Mouse (Mus musculus): ENCODE measurements at regions not wholly inside any gene's neighbourhood (a gene's known extent, or its start where the extent isn't known, plus 50 kb on each side); places are given as distances from the start of the nearest gene placed in this dataset.
A peak's percentile ranks its signal among the peaks of the same experiment; 100 is the strongest.

DNA sequence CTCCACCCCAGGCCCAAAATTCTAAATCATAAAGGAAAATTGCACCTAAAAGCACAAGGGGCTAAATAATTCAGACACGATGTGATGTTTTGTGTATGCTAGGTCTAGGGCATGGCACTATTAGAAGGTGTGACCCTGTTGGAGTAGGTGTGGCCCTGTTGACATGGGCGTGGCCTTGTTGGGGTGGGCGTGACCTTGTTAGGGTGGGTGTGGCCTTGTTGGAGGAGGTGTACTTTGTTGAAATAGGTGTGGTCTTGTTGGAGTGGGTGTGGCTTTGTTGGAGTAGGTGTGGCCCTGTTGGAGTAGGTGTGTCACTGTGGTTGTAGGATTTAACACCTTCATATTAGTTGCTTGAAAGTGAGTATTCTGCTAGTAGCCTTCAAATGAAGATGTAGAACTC lies 114.1 kb downstream of the Cryba4 start:
- Histone ChIP-seq H3K4me2 (no peak overlapping the region), H3K27me3 (replicated peaks; ENCODE audit: control insufficient read depth, insufficient read depth, low read length) (no peaks in the 10 kb centered on the region)
- 65% methylated on average over 3 of the region's 3 CpGs for WGBS

DNA sequence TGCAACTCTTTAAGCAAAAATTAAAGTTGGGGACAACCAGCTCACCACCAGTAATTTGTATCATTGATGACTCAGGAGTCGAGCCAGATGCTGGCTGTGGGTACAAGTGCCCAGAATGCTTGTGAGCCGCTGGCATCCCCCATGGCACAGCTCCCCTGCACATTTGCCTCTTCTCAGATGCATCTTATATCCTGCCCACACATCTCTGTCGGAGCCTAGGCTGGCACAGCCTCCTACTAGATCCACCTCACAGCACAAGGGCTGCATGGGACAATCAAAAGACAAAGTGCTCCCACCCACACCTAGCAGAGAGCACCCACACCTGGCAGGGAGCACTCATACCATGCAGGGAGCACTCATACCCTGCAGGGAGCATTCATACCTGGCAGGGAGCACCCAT lies 109.6 kb downstream of the Cryba4 start:
- H3K4me1 ChIP-seq (replicated peaks; ENCODE audit: control insufficient read depth, insufficient read depth, low read length), result no peaks in the 10 kb centered on the region
- H3K4me2 ChIP-seq, result no peak overlapping the region
- no peaks in the 10 kb centered on the region for H3K27me3 ChIP-seq (replicated peaks; ENCODE audit: control insufficient read depth, insufficient read depth, low read length)
- WGBS, result 74% methylated on average over 3 of the region's 3 CpGs
- H3K9ac ChIP-seq (ENCODE audit: low read depth, low read length), result no peak overlapping the region
- H3K4me3 ChIP-seq (ENCODE audit: low read depth, low read length), result no peak overlapping the region
- no peak for DNase-seq (ENCODE audit: low spot score)
- H3K27ac ChIP-seq (ENCODE audit: low read depth, low read length), result no peak overlapping the region
- H3K36me3 ChIP-seq (ENCODE audit: control insufficient read depth, insufficient read depth, low read length), result no peaks in the 10 kb centered on the region
- H3K9me3 ChIP-seq (ENCODE audit: control insufficient read depth, low read length), result no peaks in the 10 kb centered on the region
- ATAC-seq (replicated peaks; ENCODE audit: low FRiP score), result no peak

More for the DNA sequence above, 114.1 kb downstream of the Cryba4 start:
- Histone ChIP-seq H3K9me3 (ENCODE audit: control insufficient read depth, low read length) (no peaks in the 10 kb centered on the region), H3K36me3 (ENCODE audit: control insufficient read depth, insufficient read depth, low read length) (no peaks in the 10 kb centered on the region), H3K4me3 (ENCODE audit: low read depth, low read length) (no peak overlapping the region), H3K4me1 (replicated peaks; ENCODE audit: control insufficient read depth, insufficient read depth, low read length) (no peaks in the 10 kb centered on the region), H3K9ac (ENCODE audit: low read depth, low read length) (no peak overlapping the region), H3K27ac (ENCODE audit: low read depth, low read length) (no peak overlapping the region)
- ATAC-seq (replicated peaks; ENCODE audit: low FRiP score) (no peak), DNase-seq (ENCODE audit: low spot score) (no peak)

- no peaks in the 10 kb centered on the region for H3K36me3 ChIP-seq (ENCODE audit: control insufficient read depth, insufficient read depth, low read length)
- H3K27ac ChIP-seq (ENCODE audit: low read depth, low read length), result no peak overlapping the region
- no peak overlapping the region for H3K4me2 ChIP-seq
- DNase-seq (ENCODE audit: low spot score) (no peak), ATAC-seq (replicated peaks; ENCODE audit: low FRiP score) (no peak)
- H3K4me1 ChIP-seq (replicated peaks; ENCODE audit: control insufficient read depth, insufficient read depth, low read length), result no peaks in the 10 kb centered on the region
- no peak overlapping the region for H3K4me3 ChIP-seq (ENCODE audit: low read depth, low read length)
- H3K27me3 ChIP-seq (replicated peaks; ENCODE audit: control insufficient read depth, insufficient read depth, low read length), result no peaks in the 10 kb centered on the region
- H3K9ac ChIP-seq (ENCODE audit: low read depth, low read length), result no peak overlapping the region
- WGBS, result 84% methylated on average over 16 of the region's 16 CpGs
- no peaks in the 10 kb centered on the region for H3K9me3 ChIP-seq (ENCODE audit: control insufficient read depth, low read length)
These were observed 108.2 kb downstream of the Cryba4 start for GRCm38 (mm10) chr5:112143993-112144621.

GRCm38 (mm10) chr5:112153675-112154085 lies 98.6 kb downstream of the Cryba4 start:
- 3% methylated on average over 39 of the region's 39 CpGs for WGBS
- Histone ChIP-seq H3K9ac (ENCODE audit: low read depth, low read length) (no peak overlapping the region), H3K4me3 (ENCODE audit: low read depth, low read length) (peak overlapping the region; percentile 19; the same call in 1 of the 2 replicates)

GRCm38 (mm10) chr5:112154650-112155049 lies 97.7 kb downstream of the Cryba4 start:
- H3K36me3 ChIP-seq (ENCODE audit: control insufficient read depth, insufficient read depth, low read length), result no peaks in the 10 kb centered on the region
- no peaks in the 10 kb centered on the region for H3K9me3 ChIP-seq (ENCODE audit: control insufficient read depth, low read length)
- H3K9ac ChIP-seq (ENCODE audit: low read depth, low read length), result no peak overlapping the region
- no peak for DNase-seq (ENCODE audit: low spot score)
- no peak for ATAC-seq (replicated peaks; ENCODE audit: low FRiP score)
- 63% methylated on average over 4 of the region's 4 CpGs for WGBS
- no peaks in the 10 kb centered on the region for H3K4me1 ChIP-seq (replicated peaks; ENCODE audit: control insufficient read depth, insufficient read depth, low read length)
- H3K4me3 ChIP-seq (ENCODE audit: low read depth, low read length), result no peak overlapping the region
- H3K4me2 ChIP-seq, result no peak overlapping the region
- H3K27me3 ChIP-seq (replicated peaks; ENCODE audit: control insufficient read depth, insufficient read depth, low read length), result peaks cover 15% of the 10 kb centered on the region
- no peak overlapping the region for H3K27ac ChIP-seq (ENCODE audit: low read depth, low read length)

More at GRCm38 (mm10) chr5:112153675-112154085, 98.6 kb downstream of the Cryba4 start:
- Histone ChIP-seq H3K27ac (ENCODE audit: low read depth, low read length) (no peak overlapping the region), H3K27me3 (replicated peaks; ENCODE audit: control insufficient read depth, insufficient read depth, low read length) (peaks cover 15% of the 10 kb centered on the region), H3K4me2 (peak overlapping the region; percentile 36), H3K4me1 (replicated peaks; ENCODE audit: control insufficient read depth, insufficient read depth, low read length) (no peaks in the 10 kb centered on the region), H3K36me3 (ENCODE audit: control insufficient read depth, insufficient read depth, low read length) (no peaks in the 10 kb centered on the region), H3K9me3 (ENCODE audit: control insufficient read depth, low read length) (no peaks in the 10 kb centered on the region)
- peak; percentile 82 for DNase-seq (ENCODE audit: low spot score)
- ATAC-seq (replicated peaks; ENCODE audit: low FRiP score), result peak; percentile 51; the same call in 1 of the 2 replicates

- H3K27ac ChIP-seq (ENCODE audit: low read depth, low read length), result no peak overlapping the region
- H3K4me1 ChIP-seq (replicated peaks; ENCODE audit: control insufficient read depth, insufficient read depth, low read length), result no peaks in the 10 kb centered on the region
- H3K27me3 ChIP-seq (replicated peaks; ENCODE audit: control insufficient read depth, insufficient read depth, low read length), result peaks cover 15% of the 10 kb centered on the region
- H3K9ac ChIP-seq (ENCODE audit: low read depth, low read length), result no peak overlapping the region
- no peak overlapping the region for H3K4me3 ChIP-seq (ENCODE audit: low read depth, low read length)
- 50% methylated on average over 6 of the region's 6 CpGs for WGBS
- H3K4me2 ChIP-seq, result no peak overlapping the region
- no peaks in the 10 kb centered on the region for H3K9me3 ChIP-seq (ENCODE audit: control insufficient read depth, low read length)
- no peaks in the 10 kb centered on the region for H3K36me3 ChIP-seq (ENCODE audit: control insufficient read depth, insufficient read depth, low read length)
- DNase-seq (ENCODE audit: low spot score), result no peak
- no peak for ATAC-seq (replicated peaks; ENCODE audit: low FRiP score)
These were observed 97.3 kb downstream of the Cryba4 start for GRCm38 (mm10) chr5:112155051-112155450.

DNA sequence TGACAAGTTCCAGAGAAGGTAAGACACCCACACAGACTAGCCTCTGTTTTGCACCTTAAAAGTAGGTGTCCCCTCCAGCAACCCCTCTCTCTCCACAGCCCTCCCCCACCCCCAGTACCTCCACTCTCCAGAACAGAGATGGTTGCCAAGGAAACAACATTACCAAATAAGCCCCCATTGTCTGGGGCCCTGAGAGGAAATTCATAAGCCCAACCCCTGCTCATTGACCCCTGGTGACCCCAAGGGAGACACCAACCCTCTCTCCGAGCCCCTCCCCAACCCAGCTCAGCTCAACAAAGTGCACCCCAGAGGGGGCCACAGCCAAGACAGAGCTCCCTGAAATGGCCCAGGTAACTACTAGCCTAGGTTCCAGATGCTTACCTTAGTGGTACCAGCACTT lies 96.3 kb downstream of the Cryba4 start:
- Histone ChIP-seq H3K4me2 (no peak overlapping the region), H3K36me3 (ENCODE audit: control insufficient read depth, insufficient read depth, low read length) (no peaks in the 10 kb centered on the region), H3K27ac (ENCODE audit: low read depth, low read length) (no peak overlapping the region), H3K4me1 (replicated peaks; ENCODE audit: control insufficient read depth, insufficient read depth, low read length) (no peaks in the 10 kb centered on the region), H3K9ac (ENCODE audit: low read depth, low read length) (no peak overlapping the region), H3K4me3 (ENCODE audit: low read depth, low read length) (no peak overlapping the region), H3K9me3 (ENCODE audit: control insufficient read depth, low read length) (no peaks in the 10 kb centered on the region), H3K27me3 (replicated peaks; ENCODE audit: control insufficient read depth, insufficient read depth, low read length) (peaks cover 16% of the 10 kb centered on the region)
- DNase-seq (ENCODE audit: low spot score) (no peak), ATAC-seq (replicated peaks; ENCODE audit: low FRiP score) (no peak; the same call in 1 of the 2 replicates)
- WGBS, result 50% methylated on average over 1 of the region's 1 CpGs

- Histone ChIP-seq H3K36me3 (ENCODE audit: control insufficient read depth, insufficient read depth, low read length) (no peaks in the 10 kb centered on the region), H3K9ac (ENCODE audit: low read depth, low read length) (no peak overlapping the region), H3K9me3 (ENCODE audit: control insufficient read depth, low read length) (no peaks in the 10 kb centered on the region), H3K4me1 (replicated peaks; ENCODE audit: control insufficient read depth, insufficient read depth, low read length) (no peaks in the 10 kb centered on the region), H3K4me3 (ENCODE audit: low read depth, low read length) (no peak overlapping the region), H3K27me3 (replicated peaks; ENCODE audit: control insufficient read depth, insufficient read depth, low read length) (0 out of 2 replicates have a peak, but pooled peaks cover 2% of the 10 kb centered on the region), H3K4me2 (no peak overlapping the region), H3K27ac (ENCODE audit: low read depth, low read length) (no peak overlapping the region)
- DNase-seq (ENCODE audit: low spot score) (no peak), ATAC-seq (replicated peaks; ENCODE audit: low FRiP score) (no peak)
- WGBS, result 75% methylated on average over 11 of the region's 11 CpGs
These were observed 85.7 kb downstream of the Cryba4 start for GRCm38 (mm10) chr5:112166410-112167175.

DNA sequence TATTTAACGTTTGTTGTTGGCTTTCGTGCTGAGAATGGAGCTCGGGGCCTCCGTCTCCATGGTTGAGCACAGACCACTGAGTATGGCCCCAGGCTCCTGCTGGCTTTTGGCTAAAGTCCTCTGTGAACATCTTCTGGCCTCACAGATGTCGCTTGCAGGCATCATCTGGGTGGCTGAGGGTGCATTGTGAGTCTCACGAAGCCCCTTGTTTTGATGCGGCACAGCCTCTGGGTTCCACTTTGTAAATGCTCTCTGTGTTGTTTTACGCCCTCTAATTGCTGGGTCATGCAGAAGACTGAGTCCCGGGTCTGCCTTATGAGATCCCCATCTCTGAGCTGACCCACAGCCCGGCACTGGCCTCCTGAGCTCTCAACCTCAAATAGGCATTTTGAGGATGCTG lies 84.5 kb downstream of the Cryba4 start:
- Histone ChIP-seq H3K27me3 (replicated peaks; ENCODE audit: control insufficient read depth, insufficient read depth, low read length) (no peaks in the 10 kb centered on the region), H3K4me3 (ENCODE audit: low read depth, low read length) (no peak overlapping the region), H3K4me2 (no peak overlapping the region), H3K9ac (ENCODE audit: low read depth, low read length) (no peak overlapping the region), H3K9me3 (ENCODE audit: control insufficient read depth, low read length) (no peaks in the 10 kb centered on the region), H3K27ac (ENCODE audit: low read depth, low read length) (no peak overlapping the region), H3K36me3 (ENCODE audit: control insufficient read depth, insufficient read depth, low read length) (no peaks in the 10 kb centered on the region), H3K4me1 (replicated peaks; ENCODE audit: control insufficient read depth, insufficient read depth, low read length) (no peaks in the 10 kb centered on the region)
- 77% methylated on average over 10 of the region's 10 CpGs for WGBS
- ATAC-seq (replicated peaks; ENCODE audit: low FRiP score) (no peak), DNase-seq (ENCODE audit: low spot score) (no peak)

Measured in liver, embryonic 11.5 days (tissue).